10 mouse cellular contexts compared by ENCODE assay signal in genomic region chr2:26298856-26299230, GRCm38 (mm10). TPM values are rescaled to one million over a fixed set of nuclear protein-coding genes. Genes with fewer than 3 reads are reported as not detected.
A peak's percentile ranks its signal among the peaks of the same experiment; 100 is the strongest.
DNase-seq lines count a peak whose midpoint lies in the region; ATAC-seq and TF ChIP-seq lines count a peak whose summit lies in the region.
"Had no signal": no experiment of that assay in that cellular context is flagged by ENCODE, and none has a peak within 500 bp of the region (broad histone marks: within the 10 kb centered on the region; RNA-seq: fewer than 3 reads in every experiment).

No protein-coding gene starts in this region.

- H3K4me2 ChIP-seq in heart, embryonic 13.5 days, result peak overlapping the region; percentile 67
- H3K4me2 ChIP-seq in hindbrain, embryonic 12.5 days (replicated peaks), result peak overlapping the region; percentile 33
- peak overlapping the region; percentile 39 for H3K4me2 ChIP-seq in neural tube, embryonic 12.5 days (replicated peaks)

- no peak for TF ChIP-seq POLR2A in brain, embryonic 14.5 days (IDR thresholded peaks at IDR 0.05; ENCODE audit: borderline replicate concordance, extremely low read depth, insufficient read depth, insufficient read length, poor library complexity, severe bottlenecking)

- 0 out of 2 replicates have a peak, but pooled peaks cover 9% of the 10 kb centered on the region for H3K27me3 ChIP-seq in heart, embryonic 13.5 days (replicated peaks)
- H3K27me3 ChIP-seq in hindbrain, embryonic 12.5 days, result no peaks in the 10 kb centered on the region
- no peaks in the 10 kb centered on the region for H3K27me3 ChIP-seq in neural tube, embryonic 12.5 days (replicated peaks)

- 46% methylated on average over 4 of the region's 4 CpGs for WGBS in heart, embryonic 13.5 days
- 14% methylated on average over 4 of the region's 4 CpGs for WGBS in hindbrain, embryonic 12.5 days
- WGBS in neural tube, embryonic 12.5 days, result 6% methylated on average over 4 of the region's 4 CpGs

- no peak overlapping the region for H3K4me3 ChIP-seq in heart, embryonic 13.5 days
- no peak overlapping the region for H3K4me3 ChIP-seq in hindbrain, embryonic 12.5 days
- no peak overlapping the region for H3K4me3 ChIP-seq in neural tube, embryonic 12.5 days

- H3K4me1 ChIP-seq in heart, embryonic 13.5 days, result peaks cover 43% of the 10 kb centered on the region
- peaks cover 47% of the 10 kb centered on the region for H3K4me1 ChIP-seq in hindbrain, embryonic 12.5 days
- H3K4me1 ChIP-seq in neural tube, embryonic 12.5 days, result peaks cover 42% of the 10 kb centered on the region

- no peaks in the 10 kb centered on the region for H3K9me3 ChIP-seq in heart, embryonic 13.5 days
- H3K9me3 ChIP-seq in hindbrain, embryonic 12.5 days (replicated peaks), result no peaks in the 10 kb centered on the region
- H3K9me3 ChIP-seq in neural tube, embryonic 12.5 days, result no peaks in the 10 kb centered on the region

- DNase-seq in heart, adult 8-10 months (ENCODE audit: low spot score), result no peak
- peak; percentile 71 for DNase-seq in brain, embryonic 14.5 days (ENCODE audit: low read depth)
- DNase-seq in frontal cortex, postnatal 25 days (ENCODE audit: low spot score in 2 of 2), result no peak
- DNase-seq in urinary bladder, adult 2 months (ENCODE audit: low spot score), result no peak

- no peak for ATAC-seq in heart, embryonic 13.5 days (ENCODE audit: extremely low read depth, insufficient number of reproducible peaks, low FRiP score, low TSS enrichment)
- peak; percentile 59 for ATAC-seq in hindbrain, embryonic 12.5 days (ENCODE audit: low FRiP score)
- ATAC-seq in neural tube, embryonic 12.5 days (ENCODE audit: low FRiP score, low read depth), result peak; percentile 45
- no peak for ATAC-seq in megakaryocyte progenitor cell, adult 5-6 weeks (replicated peaks; ENCODE audit: poor library complexity)
- ATAC-seq: CD4-positive, CD25-positive, alpha-beta regulatory T cell, adult 4 months had no signal

- TF ChIP-seq CTCF in brain, embryonic 14.5 days (IDR thresholded peaks at IDR 0.05; ENCODE audit: borderline replicate concordance, extremely low read depth, insufficient read depth, insufficient read length), result no peak

- H3K36me3 ChIP-seq in heart, embryonic 13.5 days, result no peaks in the 10 kb centered on the region
- H3K36me3 ChIP-seq in hindbrain, embryonic 12.5 days, result no peaks in the 10 kb centered on the region
- H3K36me3 ChIP-seq in neural tube, embryonic 12.5 days, result no peaks in the 10 kb centered on the region

- peak overlapping the region; percentile 54; the same call in 1 of the 2 replicates for H3K27ac ChIP-seq in heart, embryonic 13.5 days (replicated peaks)
- H3K27ac ChIP-seq in hindbrain, embryonic 12.5 days, result peak overlapping the region; percentile 88
- peak overlapping the region; percentile 39; the same call in 1 of the 2 replicates for H3K27ac ChIP-seq in neural tube, embryonic 12.5 days

- H3K9ac ChIP-seq in heart, embryonic 13.5 days, result peak overlapping the region; percentile 52
- 0 out of 2 replicates have a peak overlapping the region, but pooled peaks have one; percentile 33 for H3K9ac ChIP-seq in hindbrain, embryonic 12.5 days
- peak overlapping the region; percentile 41 for H3K9ac ChIP-seq in neural tube, embryonic 12.5 days

RNA-seq across cellular contexts. Expression of gene Ccdc187, which starts 4.5 kb away (rescaled TPM):
- polyA plus RNA-seq in heart, embryonic 13.5 days (2015; fragmentation: Nextera tagmentation; extraction: Ambion mirVana), result 0.10 and 0.24 TPM in 2 replicates
- total RNA-seq in heart, adult 8-10 months (2022), result under 1 TPM; 0.08 to 0.17 (median 0.14) TPM
- polyA plus RNA-seq in brain, embryonic 14.5 days (2012; rRNA removed), result 1.4 and 1.9 TPM in 2 replicates
- polyA plus RNA-seq in hindbrain, embryonic 12.5 days (2016; fragmentation: Nextera tagmentation; extraction: Ambion mirVana), result 0.31 and 0.37 TPM in 2 replicates
- 0.10 and 0.11 TPM in 2 replicates for polyA plus RNA-seq in neural tube, embryonic 12.5 days (2016; fragmentation: Nextera tagmentation; extraction: Ambion mirVana)
- 1.0 and 1.3 TPM in 2 replicates for polyA plus RNA-seq in urinary bladder, adult 2 months (2012; rRNA removed)
- not detected in 2 replicates for total RNA-seq in megakaryocyte progenitor cell, adult 5-6 weeks (2015)
- total RNA-seq in megakaryocyte progenitor cell, adult 5-6 weeks (2017), result not detected in 2 replicates
- polyA plus RNA-seq: CD4-positive, CD25-positive, alpha-beta regulatory T cell, adult 4 months; kidney, embryonic 14.5 days had no signal

RNA-seq across cellular contexts. Expression of gene Gpsm1, which starts 16.5 kb away (rescaled TPM):
- 37.3 TPM in 2 replicates for polyA plus RNA-seq in heart, embryonic 13.5 days (2015; fragmentation: Nextera tagmentation; extraction: Ambion mirVana)
- total RNA-seq in heart, adult 8-10 months (2022), result 100 to 1,000 TPM; 188 to 246 (median 219) TPM
- 163 and 195 TPM in 2 replicates for polyA plus RNA-seq in brain, embryonic 14.5 days (2012; rRNA removed)
- polyA plus RNA-seq in hindbrain, embryonic 12.5 days (2016; fragmentation: Nextera tagmentation; extraction: Ambion mirVana), result 125 and 133 TPM in 2 replicates
- 112 and 118 TPM in 2 replicates for polyA plus RNA-seq in neural tube, embryonic 12.5 days (2016; fragmentation: Nextera tagmentation; extraction: Ambion mirVana)
- 17.1 and 20.7 TPM in 2 replicates for polyA plus RNA-seq in urinary bladder, adult 2 months (2012; rRNA removed)
- total RNA-seq in megakaryocyte progenitor cell, adult 5-6 weeks (2015), result 6.7 and 7.1 TPM in 2 replicates
- 7.4 and 11.9 TPM in 2 replicates for total RNA-seq in megakaryocyte progenitor cell, adult 5-6 weeks (2017)

RNA-seq across cellular contexts. Expression of gene Dnlz, which starts 53.1 kb away (rescaled TPM):
- polyA plus RNA-seq in heart, embryonic 13.5 days (2015; fragmentation: Nextera tagmentation; extraction: Ambion mirVana), result 27.5 and 28.7 TPM in 2 replicates
- 10 to 100 TPM; 22.4 to 26.2 (median 25.4) TPM for total RNA-seq in heart, adult 8-10 months (2022)
- 31.0 and 32.8 TPM in 2 replicates for polyA plus RNA-seq in brain, embryonic 14.5 days (2012; rRNA removed)
- polyA plus RNA-seq in hindbrain, embryonic 12.5 days (2016; fragmentation: Nextera tagmentation; extraction: Ambion mirVana), result 33.2 and 34.7 TPM in 2 replicates
- polyA plus RNA-seq in neural tube, embryonic 12.5 days (2016; fragmentation: Nextera tagmentation; extraction: Ambion mirVana), result 36.1 and 36.3 TPM in 2 replicates
- polyA plus RNA-seq in urinary bladder, adult 2 months (2012; rRNA removed), result 18.0 and 18.9 TPM in 2 replicates
- 6.4 and 6.8 TPM in 2 replicates for total RNA-seq in megakaryocyte progenitor cell, adult 5-6 weeks (2015)
- 5.8 and 6.9 TPM in 2 replicates for total RNA-seq in megakaryocyte progenitor cell, adult 5-6 weeks (2017)

Comparison
In these comparisons a context has a peak if more than half of its experiments do, and no peak if none do; other contexts are left out.
1. ATAC-seq: peak in hindbrain, embryonic 12.5 days (single experiment) and neural tube, embryonic 12.5 days (single experiment); none in heart, embryonic 13.5 days (single experiment) and megakaryocyte progenitor cell, adult 5-6 weeks (single experiment).
2. Peak in every context shown above with its lines, with median percentiles within 50 percentile points of each other: H3K27ac ChIP-seq, H3K4me2 ChIP-seq and H3K9ac ChIP-seq.